In the genomic region with DNA sequence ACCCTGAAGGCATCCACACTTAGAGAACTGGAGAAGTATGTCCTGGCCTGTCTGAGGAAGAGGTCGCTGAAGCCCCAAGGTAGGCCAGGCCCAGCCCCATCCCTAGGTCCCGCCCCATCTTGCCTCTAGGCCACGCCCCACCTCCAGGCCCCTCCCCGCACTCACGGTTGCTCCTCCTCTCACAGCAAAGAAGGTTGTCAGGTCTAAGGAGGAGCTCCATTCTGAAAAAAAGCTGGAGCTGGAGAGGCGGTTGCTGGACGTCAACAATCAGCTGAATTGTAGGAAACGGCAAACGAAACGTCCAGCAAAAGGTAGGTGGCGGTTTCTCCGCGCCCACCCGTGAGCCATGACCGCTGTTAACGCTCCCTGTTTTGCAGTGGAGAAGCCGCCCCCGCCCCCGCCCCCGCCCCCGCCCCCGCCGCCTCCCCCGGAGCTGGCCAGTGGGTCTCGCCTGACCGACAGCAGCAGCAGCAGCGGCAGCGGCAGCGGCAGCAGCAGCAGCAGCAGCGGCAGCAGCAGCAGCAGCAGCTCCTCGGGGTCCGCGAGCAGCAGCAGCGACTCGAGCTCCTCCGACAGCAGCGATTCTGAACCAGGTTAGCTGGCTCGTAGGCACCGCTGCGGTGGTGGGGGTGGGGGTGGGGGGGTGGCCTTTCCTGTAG, we compare ENCODE assay signal across 7 mouse cellular contexts. TPM values are rescaled to one million over a fixed set of nuclear protein-coding genes. Genes with fewer than 3 reads are reported as not detected.
A peak's percentile ranks its signal among the peaks of the same experiment; 100 is the strongest.
DNase-seq lines count a peak whose midpoint lies in the region; ATAC-seq and TF ChIP-seq lines count a peak whose summit lies in the region.

No protein-coding gene starts in this region.

- intact Hi-C loops in left cerebral cortex, postnatal 4 days (cut with DNase I): loop anchor here (5.0 kb wide), 1 partner anchor 138 kb away; no protein-coding TSS in a partner anchor

- DNase-seq in adrenal gland, postnatal 10 days: peak; percentile 95
- peak; percentile 92 for DNase-seq in embryonic facial prominence, embryonic 10.5 days (ENCODE audit: low spot score)
- peak; percentile 33 for DNase-seq in gonadal fat pad, adult 2 months (ENCODE audit: low read depth)
- DNase-seq in left cerebral cortex, postnatal 4 days: peak; percentile 83

- peak; percentile 30; the same call in 1 of the 2 replicates for TF ChIP-seq POLR2A in small intestine, adult 2 months (IDR thresholded peaks at IDR 0.05; ENCODE audit: low read depth, low read length)

- 0 out of 2 replicates have a peak, but pooled peaks cover 5% of the 10 kb centered on the region for H3K4me1 ChIP-seq in embryonic facial prominence, embryonic 10.5 days
- no peaks in the 10 kb centered on the region for H3K4me1 ChIP-seq in intestine, postnatal 0 days (replicated peaks; ENCODE audit: control insufficient read depth, insufficient read depth, low read length)
- H3K4me1 ChIP-seq in midbrain, embryonic 12.5 days: no peaks in the 10 kb centered on the region
- H3K4me1 ChIP-seq in small intestine, adult 2 months (ENCODE audit: control insufficient read depth, insufficient read depth, insufficient read length, low read length): 0 out of 2 replicates have a peak, but pooled peaks cover 2% of the 10 kb centered on the region

- peak overlapping the region; percentile 56 for H3K9ac ChIP-seq in intestine, postnatal 0 days (ENCODE audit: low read depth, low read length)
- peak overlapping the region; percentile 66 for H3K9ac ChIP-seq in midbrain, embryonic 12.5 days (replicated peaks)

- ATAC-seq in intestine, postnatal 0 days: peak; percentile 97
- ATAC-seq in midbrain, embryonic 12.5 days (ENCODE audit: low FRiP score, low read depth): peak; percentile 98

- no peaks in the 10 kb centered on the region; the same call in 1 of the 2 replicates for H3K36me3 ChIP-seq in embryonic facial prominence, embryonic 10.5 days (replicated peaks)
- no peaks in the 10 kb centered on the region for H3K36me3 ChIP-seq in intestine, postnatal 0 days (ENCODE audit: control insufficient read depth, insufficient read depth)
- no peaks in the 10 kb centered on the region for H3K36me3 ChIP-seq in midbrain, embryonic 12.5 days
- no peaks in the 10 kb centered on the region for H3K36me3 ChIP-seq in small intestine, adult 2 months (ENCODE audit: control insufficient read depth, insufficient read depth, low read length)

- no peak; the same call in 1 of the 2 replicates for TF ChIP-seq CTCF in intestine, postnatal 0 days (IDR thresholded peaks at IDR 0.05; ENCODE audit: low read depth)
- no peak for TF ChIP-seq CTCF in small intestine, adult 2 months (IDR thresholded peaks at IDR 0.05; ENCODE audit: extremely low read depth, insufficient read length, insufficient replicate concordance, low read depth, low read length)

- WGBS in embryonic facial prominence, embryonic 10.5 days: under 1% methylated on average over 40 of the region's 40 CpGs
- under 1% methylated on average over 40 of the region's 40 CpGs for WGBS in intestine, postnatal 0 days
- WGBS in midbrain, embryonic 12.5 days: under 1% methylated on average over 30 of the region's 40 CpGs
- WGBS in small intestine, adult 2 months: under 1% methylated on average over 38 of the region's 40 CpGs

- H3K27me3 ChIP-seq in embryonic facial prominence, embryonic 10.5 days (replicated peaks; ENCODE audit: low read depth, poor library complexity, severe bottlenecking): no peaks in the 10 kb centered on the region
- no peaks in the 10 kb centered on the region for H3K27me3 ChIP-seq in intestine, postnatal 0 days (replicated peaks; ENCODE audit: control insufficient read depth, insufficient read depth, low read length)
- H3K27me3 ChIP-seq in midbrain, embryonic 12.5 days: no peaks in the 10 kb centered on the region
- H3K27me3 ChIP-seq in small intestine, adult 2 months (ENCODE audit: control insufficient read depth, insufficient read depth, low read length): no peaks in the 10 kb centered on the region

- no peaks in the 10 kb centered on the region for H3K9me3 ChIP-seq in embryonic facial prominence, embryonic 10.5 days
- no peaks in the 10 kb centered on the region for H3K9me3 ChIP-seq in intestine, postnatal 0 days (ENCODE audit: control insufficient read depth)
- H3K9me3 ChIP-seq in midbrain, embryonic 12.5 days: no peaks in the 10 kb centered on the region

- peak overlapping the region; percentile 77 for H3K4me3 ChIP-seq in embryonic facial prominence, embryonic 10.5 days
- H3K4me3 ChIP-seq in intestine, postnatal 0 days (ENCODE audit: low read depth, low read length): peak overlapping the region; percentile 68
- peak overlapping the region; percentile 57 for H3K4me3 ChIP-seq in midbrain, embryonic 12.5 days
- peak overlapping the region; percentile 74 for H3K4me3 ChIP-seq in small intestine, adult 2 months (ENCODE audit: low read depth, low read length)

- H3K4me2 ChIP-seq in intestine, postnatal 0 days (replicated peaks; ENCODE audit: low read depth): peak overlapping the region; percentile 73
- peak overlapping the region; percentile 57 for H3K4me2 ChIP-seq in midbrain, embryonic 12.5 days (replicated peaks)

- peak overlapping the region; percentile 82 for H3K27ac ChIP-seq in embryonic facial prominence, embryonic 10.5 days (replicated peaks)
- peak overlapping the region; percentile 50; the same call in 1 of the 2 replicates for H3K27ac ChIP-seq in intestine, postnatal 0 days (ENCODE audit: low read depth, low read length)
- H3K27ac ChIP-seq in midbrain, embryonic 12.5 days (replicated peaks): peak overlapping the region; percentile 81
- no peak overlapping the region for H3K27ac ChIP-seq in small intestine, adult 2 months (ENCODE audit: insufficient read depth, low read depth, low read length)

RNA-seq across cellular contexts. Expression of gene Brdt, which starts 28.6 kb away (rescaled TPM):
- total RNA-seq in adrenal gland, postnatal 10 days (2021): 1 to 10 TPM; 2.6 to 3.5 TPM
- 1.3 and 1.6 TPM in 2 replicates for polyA plus RNA-seq in embryonic facial prominence, embryonic 10.5 days (2016; fragmentation: Nextera tagmentation; extraction: Ambion mirVana)
- polyA plus RNA-seq in gonadal fat pad, adult 2 months (2012; rRNA removed): 1.0 and 1.2 TPM in 2 replicates
- polyA plus RNA-seq in intestine, postnatal 0 days (2015; fragmentation: Nextera tagmentation; extraction: Ambion mirVana): 0.78 and 1.2 TPM in 2 replicates
- 10 to 100 TPM; 11.0 to 12.8 TPM for total RNA-seq in left cerebral cortex, postnatal 4 days (2021)
- 1.3 and 2.4 TPM in 2 replicates for polyA plus RNA-seq in midbrain, embryonic 12.5 days (2016; fragmentation: Nextera tagmentation; extraction: Ambion mirVana)
- polyA plus RNA-seq in small intestine, adult 2 months (2012; rRNA removed): 0.72 and 0.96 TPM in 2 replicates

RNA-seq across cellular contexts. Expression of gene Ephx4, which starts 43.0 kb away (rescaled TPM):
- total RNA-seq in adrenal gland, postnatal 10 days (2021): 1 to 10 TPM in 1 of 2 experiments, under 1 TPM in 1; 0.75 to 1.4 TPM
- 0.43 and 0.76 TPM in 2 replicates for polyA plus RNA-seq in embryonic facial prominence, embryonic 10.5 days (2016; fragmentation: Nextera tagmentation; extraction: Ambion mirVana)
- 0.65 and 0.73 TPM in 2 replicates for polyA plus RNA-seq in gonadal fat pad, adult 2 months (2012; rRNA removed)
- 0.58 and 0.70 TPM in 2 replicates for polyA plus RNA-seq in intestine, postnatal 0 days (2015; fragmentation: Nextera tagmentation; extraction: Ambion mirVana)
- total RNA-seq in left cerebral cortex, postnatal 4 days (2021): 10 to 100 TPM; 15.4 to 15.7 TPM
- polyA plus RNA-seq in midbrain, embryonic 12.5 days (2016; fragmentation: Nextera tagmentation; extraction: Ambion mirVana): 0.83 and 0.84 TPM in 2 replicates
- 0.15 and 0.80 TPM in 2 replicates for polyA plus RNA-seq in small intestine, adult 2 months (2012; rRNA removed)

Comparison
In these comparisons a context has a peak if more than half of its experiments do, and no peak if none do; other contexts are left out.
1. DNase-seq: peak in every context shown above with its lines; median percentile 95 in adrenal gland, postnatal 10 days; 92 in embryonic facial prominence, embryonic 10.5 days; 83 in left cerebral cortex, postnatal 4 days; 33 in gonadal fat pad, adult 2 months.